ENCODE assay signal across 8 mouse cellular contexts in genomic region chr1:186116701-186117488, GRCm38 (mm10). TPM values are rescaled to one million over a fixed set of nuclear protein-coding genes. Genes with fewer than 3 reads are reported as not detected.
DNase-seq lines count a peak whose midpoint lies in the region; ATAC-seq and TF ChIP-seq lines count a peak whose summit lies in the region.

Gene Lyplal1, minus strand, starts transcription at chr1:186117310.

- H3K4me2 ChIP-seq in lung, embryonic 15.5 days: peak within 1 kb of the TSS; percentile 70

- no peaks in the 10 kb centered on the region for H3K4me1 ChIP-seq in ES-E14 (ENCODE audit: control insufficient read depth in 2 of 2, insufficient read depth in 2 of 2, low read length in 2 of 2, poor library complexity in 1 of 2)
- H3K4me1 ChIP-seq in cerebellum, adult 2 months (ENCODE audit: control insufficient read depth, insufficient read depth, low read length): no peaks in the 10 kb centered on the region
- peaks cover 9% of the 10 kb centered on the region; the same call in 1 of the 2 replicates for H3K4me1 ChIP-seq in lung, embryonic 15.5 days
- H3K4me1 ChIP-seq in thymus, adult 2 months (replicated peaks; ENCODE audit: control insufficient read depth, insufficient read depth, low read length): no peaks in the 10 kb centered on the region; the same call in 1 of the 2 replicates

- peak within 1 kb of the TSS; percentile 73 for H3K9ac ChIP-seq in ES-E14 (ENCODE audit: insufficient read depth, low read depth, low read length, poor library complexity, severe bottlenecking)
- H3K9ac ChIP-seq in lung, embryonic 15.5 days: peak within 1 kb of the TSS; percentile 89

- H3K9me3 ChIP-seq in ES-E14 (ENCODE audit: control insufficient read depth, insufficient read depth, low read depth, low read length): no peaks in the 10 kb centered on the region
- H3K9me3 ChIP-seq in lung, embryonic 15.5 days: no peaks in the 10 kb centered on the region

- no peaks in the 10 kb centered on the region for H3K27me3 ChIP-seq in cerebellum, adult 2 months (ENCODE audit: control insufficient read depth, insufficient read depth, low read length)
- no peaks in the 10 kb centered on the region for H3K27me3 ChIP-seq in lung, embryonic 15.5 days
- no peaks in the 10 kb centered on the region for H3K27me3 ChIP-seq in thymus, adult 2 months (ENCODE audit: control insufficient read depth, insufficient read depth, low read length)

- H3K4me3 ChIP-seq in ES-E14 (ENCODE audit: insufficient read depth in 1 of 2, low read depth in 1 of 2, low read length in 2 of 2, poor library complexity in 1 of 2, severe bottlenecking in 1 of 2): peak within 1 kb of the TSS; percentile 72 to 96
- H3K4me3 ChIP-seq in cerebellum, adult 2 months (replicated peaks; ENCODE audit: insufficient read depth, low read depth, low read length): peak within 1 kb of the TSS; percentile 74
- peak within 1 kb of the TSS; percentile 81 for H3K4me3 ChIP-seq in lung, embryonic 15.5 days
- peak within 1 kb of the TSS; percentile 44 for H3K4me3 ChIP-seq in thymus, adult 2 months (ENCODE audit: control insufficient read depth, insufficient read depth, low read length)

- DNase-seq in ES-E14 (ENCODE audit: low read depth, low spot score): peak; percentile 79
- peak; percentile 96 to 97 for DNase-seq in cerebellum, adult 2 months
- DNase-seq in layer of hippocampus, adult 9-10 months (ENCODE audit: low spot score): peak; percentile 86
- DNase-seq in ovary, adult 18-20 months (ENCODE audit: low spot score): peak; percentile 89
- peak; percentile 49 for DNase-seq in thymus, adult 2 months

- peak; percentile 98 for ATAC-seq in frontal cortex, adult (ENCODE audit: low TSS enrichment)
- ATAC-seq in hematopoietic stem cell, adult 5-6 weeks (replicated peaks in 1 of 2; ENCODE audit: insufficient read depth in 1 of 2, low FRiP score in 2 of 2, low TSS enrichment in 1 of 2, low read depth in 1 of 2, poor library complexity in 2 of 2, severe bottlenecking in 2 of 2): peak; percentile 94 to 95
- ATAC-seq in lung, embryonic 15.5 days (ENCODE audit: borderline replicate concordance, extremely low read depth, low FRiP score, low TSS enrichment): peak; percentile 87

- TF ChIP-seq CTCF in cerebellum, adult 2 months (IDR thresholded peaks at IDR 0.05; ENCODE audit: borderline replicate concordance, insufficient read depth, low read depth, low read length): no peak
- TF ChIP-seq CTCF in thymus, adult 2 months (IDR thresholded peaks at IDR 0.05; ENCODE audit: borderline replicate concordance, control insufficient read depth, extremely low read depth, insufficient read depth, low read length, poor library complexity): no peak

- no peaks in the 10 kb centered on the region for H3K36me3 ChIP-seq in ES-E14 (ENCODE audit: control insufficient read depth, insufficient read depth, low read length, poor library complexity, severe bottlenecking)
- H3K36me3 ChIP-seq in lung, embryonic 15.5 days: no peaks in the 10 kb centered on the region
- H3K36me3 ChIP-seq in thymus, adult 2 months (ENCODE audit: control insufficient read depth, insufficient read depth, low read length): no peaks in the 10 kb centered on the region

- no peak within 1 kb of the TSS for H3K27ac ChIP-seq in ES-E14 (ENCODE audit: insufficient read depth, low read depth, low read length, poor library complexity, severe bottlenecking)
- peak within 1 kb of the TSS; percentile 44 for H3K27ac ChIP-seq in cerebellum, adult 2 months (ENCODE audit: insufficient read depth, low read length)
- peak within 1 kb of the TSS; percentile 69 for H3K27ac ChIP-seq in lung, embryonic 15.5 days
- H3K27ac ChIP-seq in thymus, adult 2 months (ENCODE audit: control insufficient read depth, insufficient read depth, low read length): no peak within 1 kb of the TSS

- WGBS in cerebellum, adult 2 months: 3% methylated on average over 44 of the region's 44 CpGs
- 3% methylated on average over 44 of the region's 44 CpGs for WGBS in lung, embryonic 15.5 days
- WGBS in thymus, adult 2 months: 7% methylated on average over 44 of the region's 44 CpGs

- in situ Hi-C loops in ES-E14 (cut with MboI; ENCODE audit: low sequenced_read_pairs in 2 of 2, unreplicated experiment in 2 of 2): no loop called here

- TF ChIP-seq POLR2A in cerebellum, adult 2 months (IDR thresholded peaks at IDR 0.05; ENCODE audit: borderline replicate concordance, insufficient read depth, low read length): peak; percentile 97
- TF ChIP-seq POLR2A in thymus, adult 2 months (IDR thresholded peaks at IDR 0.05; ENCODE audit: control insufficient read depth, extremely low read depth, insufficient read depth, low read length, poor library complexity): no peak

TF ChIP-seq in ES-E14, 5 proteins besides CTCF, POLR2A, EP300 and RAD21:
- no peak for TF ChIP-seq HCFC1 (IDR thresholded peaks at IDR 0.05; ENCODE audit: borderline replicate concordance, insufficient read depth, low read length)
- no peak for TF ChIP-seq ZNF384 (IDR thresholded peaks at IDR 0.05; ENCODE audit: low read depth, low read length)
- TF ChIP-seq CHD2 (IDR thresholded peaks at IDR 0.05; ENCODE audit: low read depth, low read length): no peak
- TF ChIP-seq ZC3H11A (IDR thresholded peaks at IDR 0.05; ENCODE audit: borderline replicate concordance, low read depth, low read length): no peak
- 0 out of 2 replicates have a peak, but pooled peaks have one; percentile 55 for TF ChIP-seq MAFK (IDR thresholded peaks at IDR 0.05; ENCODE audit: insufficient read depth, low read depth, low read length)

RNA-seq across cellular contexts. Expression of gene Lyplal1, which starts in this region (rescaled TPM):
- 22.8 and 24.5 TPM in 2 replicates for total RNA-seq in ES-E14 (2012; rRNA removed)
- polyA plus RNA-seq in cerebellum, adult 2 months (2012; rRNA removed): 7.1 and 7.6 TPM in 2 replicates
- 8.6 and 15.2 TPM in 2 replicates for total RNA-seq in hematopoietic stem cell, adult 5-6 weeks (2017)
- 28.3 and 29.0 TPM in 2 replicates for polyA plus RNA-seq in lung, embryonic 15.5 days (2015; fragmentation: Nextera tagmentation; extraction: Ambion mirVana)
- 2.6 and 4.0 TPM in 2 replicates for polyA plus RNA-seq in thymus, adult 2 months (2012; rRNA removed)

Comparison
In these comparisons a context has a peak if more than half of its experiments do, and no peak if none do; other contexts are left out.
1. H3K27ac ChIP-seq: peak in cerebellum, adult 2 months (single experiment) and lung, embryonic 15.5 days (single experiment); none in ES-E14 (single experiment) and thymus, adult 2 months (single experiment).
2. Peak in every context shown above with its lines, with median percentiles within 50 percentile points of each other: DNase-seq, H3K4me3 ChIP-seq and ATAC-seq.